Mouse (Mus musculus) small intestine, adult 2 months (tissue): Measurements from ENCODE around the gene Shisa8.

Experiments
- CTCF ChIP-seq: fragments of 200-500 bp; IDR thresholded peaks from 2 replicates; pipeline ENCODE4 v1.5.1; 2012; ENCODE audit warnings: low read depth, mild to moderate bottlenecking, control low read depth, inconsistent platforms, low read length, moderate library complexity, mixed read lengths; ENCODE audit not compliant: insufficient replicate concordance, insufficient read length; ENCODE audit errors: extremely low read depth
- POLR2A ChIP-seq: fragments of 200-500 bp; IDR thresholded peaks from 2 replicates; pipeline ENCODE4 v1.6.1; 2012; ENCODE audit warnings: low read depth, mild to moderate bottlenecking, control low read depth, inconsistent platforms, low read length, moderate library complexity

DNA sequence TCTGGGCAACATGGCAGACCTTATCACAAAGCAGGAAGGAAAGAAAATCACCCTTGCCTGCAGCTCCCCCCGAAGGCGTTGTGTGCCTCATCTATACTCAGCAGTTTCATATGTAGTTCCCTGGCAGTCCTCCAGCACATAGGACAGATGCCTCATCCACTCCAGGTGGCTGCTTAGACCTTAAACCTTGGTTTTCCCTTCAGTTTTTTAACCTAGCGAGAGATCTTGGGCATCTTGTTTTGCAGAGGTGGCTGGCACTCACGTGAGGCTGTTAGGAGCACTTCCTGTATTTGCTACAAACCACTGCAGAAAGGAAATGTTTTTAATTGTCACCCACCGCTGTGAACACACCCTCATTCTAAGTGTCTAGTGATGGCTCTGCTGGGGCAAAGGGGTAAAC lies 25.7 kb downstream of the Shisa8 start:
- no peak for TF ChIP-seq POLR2A
- TF ChIP-seq CTCF, result no peak
